Mouse (Mus musculus): ENCODE results near the gene Cx3cr1. TPM values are rescaled to one million over a fixed set of nuclear protein-coding genes. Genes with fewer than 3 reads are reported as not detected.

The Cx3cr1 gene
- polyA plus RNA-seq, 1 experiment from 2014 or later: 0.75 TPM

DNA sequence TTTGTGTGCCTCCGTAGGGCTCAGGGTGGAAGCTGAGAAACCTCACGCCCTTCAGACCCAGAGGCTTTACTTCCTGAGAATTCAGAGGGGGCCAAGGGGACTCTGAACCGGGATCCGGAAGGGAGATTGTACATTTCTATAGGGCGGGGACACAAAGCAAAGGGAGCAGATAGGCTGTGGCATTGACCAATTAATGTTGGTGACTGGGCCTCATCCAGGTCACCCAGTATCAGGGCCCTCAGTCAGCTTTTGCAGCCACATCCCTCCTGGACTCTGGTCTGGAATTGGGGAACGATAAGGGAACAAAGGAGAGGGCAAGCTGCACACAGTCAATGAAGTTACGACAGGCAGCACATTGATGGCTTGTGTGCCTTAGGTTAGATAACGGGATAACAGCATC, 215.5 kb downstream of the Cx3cr1 start:
- no peaks in the 10 kb centered on the region for H3K79me2 ChIP-seq (ENCODE audit: inconsistent target)
- H3K4me3 ChIP-seq (ENCODE audit: inconsistent target): no peak overlapping the region
- H3K27ac ChIP-seq: no peak overlapping the region
- WGBS (ENCODE audit: missing documents): 81% methylated on average over 7 of the region's 8 CpGs
- no peaks in the 10 kb centered on the region for H3K36me3 ChIP-seq (ENCODE audit: inconsistent target)

DNA sequence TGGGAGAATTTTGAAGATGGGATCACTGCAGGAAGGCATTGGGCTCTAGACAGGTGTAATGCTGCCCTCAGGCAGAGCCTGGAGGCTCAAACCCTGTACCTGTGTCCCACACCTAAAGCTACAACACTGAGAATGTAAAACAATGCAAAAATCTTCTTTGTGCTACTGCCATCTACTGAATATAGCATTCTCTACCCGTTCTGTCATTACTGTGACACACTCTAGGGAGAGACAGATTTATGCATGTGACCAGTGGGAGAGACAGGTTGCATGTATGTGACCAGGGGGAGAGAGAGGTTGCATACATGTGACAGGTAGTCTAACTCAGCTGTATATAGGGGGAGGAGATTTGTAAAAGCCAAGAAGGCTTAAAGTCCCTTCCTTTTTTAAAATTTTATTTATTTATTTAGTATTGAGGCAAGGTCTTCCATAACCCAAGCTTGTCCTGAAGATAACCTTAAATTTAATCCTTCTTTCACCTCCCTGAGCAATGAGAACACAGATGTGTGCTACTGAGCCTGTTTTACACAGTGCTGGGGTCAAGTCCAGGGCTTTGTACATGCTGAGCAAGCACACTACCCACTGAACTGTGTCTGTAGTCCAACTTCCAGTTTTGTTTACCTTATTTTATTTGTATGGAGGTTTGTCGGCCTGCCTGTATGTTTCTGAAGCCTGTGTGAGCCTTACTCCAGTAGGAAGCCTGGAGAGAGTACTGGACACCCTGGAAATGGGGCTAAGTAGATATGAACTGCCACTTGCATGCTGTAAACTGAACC, 216.4 kb downstream of the Cx3cr1 start:
- no peak overlapping the region for H3K4me3 ChIP-seq (ENCODE audit: inconsistent target)
- H3K36me3 ChIP-seq (ENCODE audit: inconsistent target): no peaks in the 10 kb centered on the region
- H3K79me2 ChIP-seq (ENCODE audit: inconsistent target): no peaks in the 10 kb centered on the region
- WGBS (ENCODE audit: missing documents): 56% methylated on average over 2 of the region's 2 CpGs
- H3K27ac ChIP-seq: no peak overlapping the region

- Histone ChIP-seq H3K79me2 (ENCODE audit: inconsistent target) (no peaks in the 10 kb centered on the region), H3K27ac (no peak overlapping the region), H3K4me3 (ENCODE audit: inconsistent target) (no peak overlapping the region), H3K36me3 (ENCODE audit: inconsistent target) (no peaks in the 10 kb centered on the region)
- 79% methylated on average over 10 of the region's 10 CpGs for WGBS (ENCODE audit: missing documents)
Measured at GRCm38 (mm10) chr9:119852347-119853030, 217.2 kb downstream of the Cx3cr1 start.

Other genes with a start within 250 kb of the Cx3cr1 start
- not detected in 3 replicates for gene Scn11a, start 244.4 kb downstream of the Cx3cr1 start, polyA plus RNA-seq (2018)
- gene Wdr48, start 175.0 kb downstream of the Cx3cr1 start, polyA plus RNA-seq (2018): 25.1 to 40.5 TPM (median 29.3 TPM) in 3 replicates
- 5.6 to 12.2 TPM (median 9.6 TPM) in 3 replicates for gene Gorasp1, start 132.3 kb downstream of the Cx3cr1 start, polyA plus RNA-seq (2018)
- 0.05 to 0.09 TPM (median 0.06 TPM) in 3 replicates for gene Ttc21a, start 132.3 kb downstream of the Cx3cr1 start, polyA plus RNA-seq (2018)
- 5.0 to 8.4 TPM (median 8.0 TPM) in 3 replicates for gene Csrnp1, start 85.2 kb downstream of the Cx3cr1 start, polyA plus RNA-seq (2018)
- gene Xirp1, start 46.3 kb downstream of the Cx3cr1 start, polyA plus RNA-seq (2018): not detected in 3 replicates
- not detected in 3 replicates for gene Ccr8, start 22.2 kb upstream of the Cx3cr1 start, polyA plus RNA-seq (2018)
- 3.5 to 10.7 TPM (median 9.8 TPM) in 3 replicates for gene Slc25a38, start 40.5 kb upstream of the Cx3cr1 start, polyA plus RNA-seq (2018)
- gene Rpsa, start 57.8 kb upstream of the Cx3cr1 start, polyA plus RNA-seq (2018): 581 to 998 TPM (median 592 TPM) in 3 replicates
- not detected in 3 replicates for gene Mobp, start 79.8 kb upstream of the Cx3cr1 start, polyA plus RNA-seq (2018)
- gene Myrip, start 231.6 kb upstream of the Cx3cr1 start, polyA plus RNA-seq (2018): not detected in 3 replicates